Mouse (Mus musculus): ENCODE measurements around the gene Ticrr.
A peak's percentile ranks its signal among the peaks of the same experiment; 100 is the strongest.

The Ticrr gene

GRCm38 (mm10) chr7:79659578-79660290, at the start of gene Ticrr:
Ticrr (plus strand) TSS chr7:79660196.
- peak; percentile 98 for DNase-seq (ENCODE audit: low read depth)

- no peak for DNase-seq (ENCODE audit: low read depth)
Measured at GRCm38 (mm10) chr7:79611901-79612300, 48.1 kb upstream of the Ticrr start.

DNA sequence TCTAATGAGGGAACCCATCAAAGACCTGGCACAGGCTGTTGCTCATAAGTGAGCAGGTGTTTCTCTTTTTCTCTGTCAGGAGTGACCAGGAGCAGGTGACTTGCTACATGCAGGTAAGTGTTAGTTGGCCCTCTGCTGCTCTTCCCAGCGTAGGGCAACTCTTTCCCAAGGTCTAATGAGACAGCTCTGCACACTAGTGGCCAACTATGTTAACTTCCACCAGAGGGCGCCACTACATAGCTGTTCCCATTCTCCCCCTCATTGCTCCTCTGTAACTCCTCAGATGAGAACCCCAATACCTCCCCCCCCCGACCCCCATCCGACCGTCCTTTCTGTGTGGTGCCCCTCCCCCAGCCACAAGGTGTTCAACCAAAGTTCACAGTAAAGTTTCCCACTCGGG, 47.2 kb upstream of the Ticrr start:
- peak; percentile 77 for DNase-seq (ENCODE audit: low read depth)

DNA sequence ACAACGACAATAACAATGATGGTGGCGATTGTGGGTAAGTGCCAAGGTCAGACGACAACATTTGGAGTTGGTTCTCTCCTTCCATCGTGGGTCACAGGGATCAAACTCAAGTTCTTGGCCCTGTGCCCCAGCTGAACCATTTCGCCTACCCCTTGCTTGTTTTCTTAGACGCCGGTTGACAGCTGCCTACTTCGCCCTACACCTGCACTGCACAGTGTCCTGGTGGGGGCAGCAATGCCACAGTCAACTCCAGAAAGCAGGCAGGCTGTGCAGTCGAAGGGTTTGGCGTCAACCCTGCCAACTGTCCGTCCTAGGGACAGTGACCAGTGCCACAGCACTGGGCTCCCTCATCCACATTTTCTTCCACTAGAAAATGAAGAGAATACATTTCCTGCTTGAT, 46.7 kb upstream of the Ticrr start:
- peak; percentile 18 for DNase-seq (ENCODE audit: low read depth)

- no peak for DNase-seq (ENCODE audit: low read depth)
Measured at GRCm38 (mm10) chr7:79615008-79615407, 45.0 kb upstream of the Ticrr start.

- no peak for DNase-seq (ENCODE audit: low read depth)
Measured at GRCm38 (mm10) chr7:79615941-79616340, 44.1 kb upstream of the Ticrr start.

GRCm38 (mm10) chr7:79617418-79617817, 42.6 kb upstream of the Ticrr start, which contains the start of gene Rhcg:
Rhcg (minus strand) TSS chr7:79617657.
- DNase-seq (ENCODE audit: low read depth), result no peak

- no peak for DNase-seq (ENCODE audit: low read depth)
Measured at GRCm38 (mm10) chr7:79619493-79619892, 40.5 kb upstream of the Ticrr start.

DNA sequence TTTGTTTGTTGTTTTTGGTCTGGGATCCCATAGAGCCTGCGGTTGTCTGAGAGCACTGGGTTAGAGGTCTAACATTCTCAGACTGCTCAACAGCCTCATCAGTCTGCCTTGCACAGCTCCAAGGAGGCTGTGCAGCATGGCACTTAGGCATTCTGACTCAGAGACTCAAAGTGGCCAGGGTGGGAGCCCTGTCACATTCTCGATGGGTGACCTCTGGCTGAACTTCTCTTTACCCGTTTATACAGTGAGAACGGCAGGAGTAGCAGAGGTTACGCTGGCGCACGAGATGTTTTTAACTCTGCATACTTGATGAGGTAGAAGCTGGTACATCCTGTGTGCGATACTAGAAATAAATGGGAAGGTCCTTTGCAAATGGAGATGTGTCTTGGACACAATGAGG, 36.9 kb upstream of the Ticrr start:
- no peak for DNase-seq (ENCODE audit: low read depth)

DNA sequence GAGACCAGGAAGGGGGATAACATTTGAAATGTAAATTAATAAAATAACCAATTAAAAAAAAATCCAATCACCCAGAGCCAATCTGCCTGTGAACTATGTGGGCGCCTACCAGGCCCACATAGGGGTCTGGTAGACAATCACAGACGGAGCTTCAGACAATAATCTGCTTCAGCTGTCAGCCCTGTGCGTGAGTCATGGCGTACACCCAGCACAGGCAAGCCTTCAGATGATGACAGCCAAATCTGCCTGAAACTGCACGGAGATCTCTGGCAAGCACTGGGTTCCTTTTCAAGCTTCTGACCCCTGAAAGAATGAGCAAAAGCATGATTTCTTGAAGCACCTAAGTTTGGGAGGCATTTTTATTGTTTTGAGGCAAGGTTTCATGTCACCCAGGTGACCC, 33.8 kb upstream of the Ticrr start:
- DNase-seq (ENCODE audit: low read depth), result peak; percentile 22

GRCm38 (mm10) chr7:79628271-79628913, 31.6 kb upstream of the Ticrr start:
- no peak for DNase-seq (ENCODE audit: low read depth)

GRCm38 (mm10) chr7:79631773-79632348, 28.1 kb upstream of the Ticrr start:
- DNase-seq (ENCODE audit: low read depth), result no peak

DNA sequence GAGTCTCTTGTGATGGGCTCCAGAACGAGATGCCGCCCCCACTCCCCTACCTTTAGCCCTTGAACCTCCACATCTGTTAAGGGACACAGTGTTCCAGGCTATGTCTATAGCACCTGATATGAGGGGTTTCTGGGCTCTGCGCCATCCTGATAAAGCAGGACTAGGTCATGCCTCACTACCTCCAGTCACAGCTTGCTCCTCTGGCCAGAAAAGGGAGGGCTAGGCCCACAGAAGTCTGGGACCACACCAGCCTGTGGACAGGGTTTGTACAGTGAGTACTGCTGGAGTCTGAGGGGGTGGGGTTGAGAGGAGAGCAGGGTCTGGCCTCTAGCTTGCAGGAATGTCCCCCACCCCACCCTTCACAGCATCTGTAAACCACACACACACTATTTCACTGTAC, 12.8 kb upstream of the Ticrr start:
- no peak for DNase-seq (ENCODE audit: low read depth)

GRCm38 (mm10) chr7:79649005-79649404, 11.0 kb upstream of the Ticrr start:
- DNase-seq (ENCODE audit: low read depth), result peak; percentile 78

DNA sequence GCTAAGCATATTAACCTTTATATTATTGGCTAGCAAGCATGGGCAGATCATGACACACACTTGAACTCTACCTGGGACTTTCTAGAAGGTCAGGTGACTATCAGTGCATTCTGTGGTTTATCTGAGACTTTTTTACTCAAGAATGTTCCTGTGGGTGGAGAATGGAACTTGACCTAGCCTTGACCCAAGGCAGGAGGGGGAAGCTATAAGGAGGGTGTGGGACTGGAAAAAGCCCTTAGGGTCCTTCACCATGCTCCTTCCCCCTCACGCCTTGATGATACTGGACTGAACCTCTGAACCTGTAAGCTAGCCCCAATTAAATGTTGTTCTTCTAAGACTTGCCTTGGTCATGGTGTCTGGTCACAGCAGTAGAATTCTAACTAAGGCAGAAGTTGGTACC, 5.8 kb upstream of the Ticrr start:
- no peak for DNase-seq (ENCODE audit: low read depth)

- no peak for DNase-seq (ENCODE audit: low read depth)
Measured at GRCm38 (mm10) chr7:79654586-79654985, 5.4 kb upstream of the Ticrr start.

DNA sequence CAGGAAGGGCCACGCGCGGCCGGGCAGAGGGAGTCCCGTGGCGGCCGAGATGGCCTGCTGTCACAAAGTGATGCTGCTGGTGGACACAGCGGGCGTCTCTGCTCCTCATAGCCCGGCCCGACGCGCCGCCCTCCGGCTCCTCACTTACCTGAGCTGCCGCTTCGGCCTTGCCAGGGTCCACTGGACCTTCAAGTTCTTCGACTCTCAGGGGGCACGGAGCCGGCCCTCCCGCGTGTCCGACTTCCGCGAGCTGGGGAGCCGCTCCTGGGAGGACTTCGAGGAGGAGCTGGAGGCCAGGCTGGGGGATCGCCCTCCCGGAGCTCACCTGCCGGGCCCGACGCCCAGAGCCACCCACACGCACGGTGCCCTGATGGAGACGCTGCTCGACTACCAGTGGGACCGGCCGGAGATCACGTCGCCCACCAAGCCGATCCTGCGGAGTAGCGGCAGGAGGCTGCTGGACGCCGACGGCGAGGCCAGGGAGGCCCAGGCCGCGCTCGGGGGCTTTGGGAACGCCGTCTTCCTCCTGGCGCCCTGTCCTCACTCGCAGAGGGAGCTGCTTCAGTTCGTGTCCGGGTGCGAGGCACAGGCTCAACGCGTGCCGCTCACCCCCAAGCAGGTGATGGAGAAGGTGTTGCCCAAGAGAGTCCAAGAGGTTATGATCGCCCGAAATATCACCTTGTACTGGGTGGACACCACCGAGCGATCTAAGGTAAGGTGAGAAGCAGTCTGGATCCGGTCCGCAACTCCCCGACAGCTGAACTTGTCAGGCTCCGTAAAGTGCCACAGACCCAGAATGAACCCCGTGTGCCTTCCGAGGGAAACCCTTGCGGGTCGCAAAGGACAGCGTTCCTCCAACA, 525 bp downstream of the Ticrr start:
- DNase-seq (ENCODE audit: low read depth), result no peak

GRCm38 (mm10) chr7:79661253-79661890, 1.4 kb downstream of the Ticrr start:
- DNase-seq (ENCODE audit: low read depth), result peak; percentile 13

DNA sequence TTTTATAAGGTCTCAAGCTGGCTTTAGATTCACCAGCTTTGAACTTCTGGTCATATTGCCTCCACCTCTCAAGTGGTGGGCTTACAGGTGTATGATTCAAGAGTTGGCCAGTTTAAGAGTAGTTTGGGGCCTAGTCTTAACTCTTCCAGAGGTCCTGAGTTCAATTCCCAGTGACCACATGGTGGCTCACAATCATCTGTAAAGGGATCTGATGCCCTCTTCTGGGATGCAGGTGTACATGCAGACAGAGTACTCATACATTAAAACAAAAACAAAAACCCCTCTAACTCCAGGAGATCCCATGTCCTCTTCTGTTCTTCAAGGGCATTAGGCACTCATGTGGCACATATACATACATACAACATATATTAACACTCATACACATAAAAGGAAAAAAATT, 6.7 kb downstream of the Ticrr start:
- DNase-seq (ENCODE audit: low read depth), result no peak

GRCm38 (mm10) chr7:79670900-79671604, 11.1 kb downstream of the Ticrr start:
- DNase-seq (ENCODE audit: low read depth), result no peak

GRCm38 (mm10) chr7:79679186-79679585, 19.2 kb downstream of the Ticrr start:
- peak; percentile 52 for DNase-seq (ENCODE audit: low read depth)

Measured in NIH3T3 (cell line).